Mouse (Mus musculus) liver, adult 2 months (tissue): ENCODE measurements around the gene Nfasc. TPM values are rescaled to one million over a fixed set of nuclear protein-coding genes. Genes with fewer than 3 reads are reported as not detected.

Source experiments
- DNase-seq: peaks from one replicate; pipeline ENCODE4 v3.0.0-alpha.2; 2011; ENCODE audit warnings: low read depth, low spot score; ENCODE audit errors: extremely low read depth
- H3K27ac ChIP-seq: fragments of 200-500 bp; replicated peaks from 2 replicates; pipeline ENCODE4 v1.5.1; 2012; ENCODE audit warnings: low read depth, mild to moderate bottlenecking, control low read depth, inconsistent platforms, low read length; ENCODE audit not compliant: insufficient read depth
- H3K27me3 ChIP-seq: fragments of 200-500 bp; 2 replicates; pipeline ENCODE4 v1.6.1; 2012; ENCODE audit warnings: mild to moderate bottlenecking, moderate library complexity, low read length, inconsistent platforms; ENCODE audit not compliant: control insufficient read depth, insufficient read depth
- H3K36me3 ChIP-seq: fragments of 200-500 bp; 2 replicates; pipeline ENCODE4 v1.6.1; 2012; ENCODE audit warnings: low read length, inconsistent platforms; ENCODE audit not compliant: control insufficient read depth, insufficient read depth
- H3K4me1 ChIP-seq: fragments of 200-500 bp; 2 replicates; pipeline ENCODE4 v1.6.1; 2011; ENCODE audit warnings: low read length; ENCODE audit not compliant: control insufficient read depth, insufficient read depth
- H3K4me3 ChIP-seq: fragments of 200-500 bp; 2 replicates; pipeline ENCODE4 v1.5.1; 2011; ENCODE audit warnings: low read depth, mild to moderate bottlenecking, control low read depth, low read length, moderate library complexity; ENCODE audit not compliant: insufficient read depth
- H3K79me2 ChIP-seq: fragments of 200-500 bp; 2 replicates; pipeline ENCODE4 v1.6.1; 2012; ENCODE audit warnings: inconsistent platforms, mild to moderate bottlenecking, low read length, moderate library complexity; ENCODE audit not compliant: control insufficient read depth, insufficient read depth
- H3K9ac ChIP-seq: fragments of 200-500 bp; 2 replicates; pipeline ENCODE4 v1.6.1; 2012; ENCODE audit warnings: low read depth, mild to moderate bottlenecking, control low read depth, inconsistent platforms, low read length
- CTCF ChIP-seq: fragments of 200-500 bp; IDR thresholded peaks from 2 replicates; pipeline ENCODE4 v1.5.1; 2011; ENCODE audit warnings: low read depth, low read length, control low read depth
- POLR2A ChIP-seq: fragments of 200-500 bp; IDR thresholded peaks from 2 replicates; pipeline ENCODE4 v1.6.1; 2011; ENCODE audit warnings: low read length, control low read depth; ENCODE audit not compliant: insufficient read depth; ENCODE audit errors: extremely low read depth
- WGBS: fragments of 180-500 bp; shearing (Covaris S2); methylation state at CpG from one replicate; pipeline ENCODE4 v1.1.7; 2018; 5-methylcytosine and 5-hydroxymethylcytosine counted together
- polyA plus RNA-seq: library from polyadenylated mRNA; depleted of rRNA; stranded (reverse); fragments of >200 nt; gene quantifications from 2 replicates; pipeline ENCODE4 v1.2.3, GENCODE M21; 2012; rRNA removed
- total RNA-seq: library from RNA; depleted of rRNA; stranded (reverse); fragments of >200 nt; gene quantifications from 2 replicates; pipeline ENCODE4 v1.2.3, GENCODE M21; 2014; rRNA removed

Nfasc gene
- total RNA-seq (0.09 and 0.20 TPM in 2 replicates), polyA plus RNA-seq (0.02 and 0.11 TPM in 2 replicates)

GRCm38 (mm10) chr1:132741175-132741997 lies at the start of gene Nfasc:
Gene Nfasc (minus strand): TSS chr1:132741797.
- 8% methylated on average over 51 of the region's 51 CpGs for WGBS
- no peak within 1 kb of the TSS for H3K9ac ChIP-seq
- H3K27ac ChIP-seq = no peak within 1 kb of the TSS
- peaks cover 8% of the 10 kb centered on the region; the same call in 1 of the 2 replicates for H3K27me3 ChIP-seq
- no peak for TF ChIP-seq POLR2A
- TF ChIP-seq CTCF = no peak
- DNase-seq = no peak
- H3K4me3 ChIP-seq = no peak within 1 kb of the TSS
- no peaks in the 10 kb centered on the region for H3K4me1 ChIP-seq
- no peaks in the 10 kb centered on the region for H3K79me2 ChIP-seq
- no peaks in the 10 kb centered on the region for H3K36me3 ChIP-seq

GRCm38 (mm10) chr1:132791049-132791448 lies 49.5 kb upstream of the Nfasc start:
- no peaks in the 10 kb centered on the region for H3K36me3 ChIP-seq
- no peak overlapping the region for H3K9ac ChIP-seq
- WGBS = 85% methylated on average over 6 of the region's 6 CpGs
- no peak overlapping the region for H3K4me3 ChIP-seq
- no peaks in the 10 kb centered on the region for H3K27me3 ChIP-seq
- H3K27ac ChIP-seq = no peak overlapping the region
- no peak for DNase-seq
- TF ChIP-seq POLR2A (no peak), CTCF (no peak)
- no peaks in the 10 kb centered on the region for H3K79me2 ChIP-seq
- no peaks in the 10 kb centered on the region for H3K4me1 ChIP-seq

GRCm38 (mm10) chr1:132786866-132787265 lies 45.3 kb upstream of the Nfasc start:
- no peaks in the 10 kb centered on the region for H3K4me1 ChIP-seq
- no peaks in the 10 kb centered on the region for H3K27me3 ChIP-seq
- no peaks in the 10 kb centered on the region for H3K79me2 ChIP-seq
- H3K36me3 ChIP-seq = no peaks in the 10 kb centered on the region
- TF ChIP-seq CTCF (no peak), POLR2A (no peak)
- H3K27ac ChIP-seq = no peak overlapping the region
- no peak overlapping the region for H3K4me3 ChIP-seq
- 39% methylated on average over 5 of the region's 5 CpGs for WGBS
- DNase-seq = peak; percentile 18
- no peak overlapping the region for H3K9ac ChIP-seq

- Histone ChIP-seq H3K4me1 (no peaks in the 10 kb centered on the region), H3K36me3 (no peaks in the 10 kb centered on the region), H3K9ac (no peak overlapping the region), H3K27me3 (no peaks in the 10 kb centered on the region), H3K79me2 (no peaks in the 10 kb centered on the region), H3K4me3 (no peak overlapping the region), H3K27ac (no peak overlapping the region)
- TF ChIP-seq POLR2A = no peak
- TF ChIP-seq CTCF = no peak
- no peak for DNase-seq
- WGBS = 78% methylated on average over 13 of the region's 13 CpGs
Measured at GRCm38 (mm10) chr1:132781607-132782445, 40.2 kb upstream of the Nfasc start.

GRCm38 (mm10) chr1:132780961-132781360 lies 39.4 kb upstream of the Nfasc start:
- TF ChIP-seq CTCF = no peak
- TF ChIP-seq POLR2A = no peak
- Histone ChIP-seq H3K27ac (no peak overlapping the region), H3K27me3 (no peaks in the 10 kb centered on the region), H3K79me2 (no peaks in the 10 kb centered on the region), H3K4me1 (no peaks in the 10 kb centered on the region), H3K4me3 (no peak overlapping the region), H3K9ac (no peak overlapping the region), H3K36me3 (no peaks in the 10 kb centered on the region)
- 66% methylated on average over 5 of the region's 5 CpGs for WGBS
- no peak for DNase-seq
